Mouse (Mus musculus) spleen, adult 2 months (tissue): ENCODE results near the gene Gm10197. TPM values are rescaled to one million over a fixed set of nuclear protein-coding genes. Genes with fewer than 3 reads are reported as not detected.

Source experiments
- DNase-seq, 2 experiments: peaks; one replicate each; pipeline versions ENCODE4 v3.0.0 to v3.0.0-alpha.2; 2012 to 2021; ENCODE audit warnings: low spot score in 2 of 2, low read depth in 1 of 2
- H3K27ac ChIP-seq: fragments of 200-500 bp; 2 replicates; pipeline ENCODE4 v1.5.1; 2012; ENCODE audit warnings: low read length, inconsistent platforms; ENCODE audit not compliant: insufficient read depth
- H3K27me3 ChIP-seq: fragments of 200-500 bp; 2 replicates; pipeline ENCODE4 v1.6.1; 2012; ENCODE audit warnings: mild to moderate bottlenecking, moderate library complexity, low read length, inconsistent platforms; ENCODE audit not compliant: control insufficient read depth, insufficient read depth
- H3K36me3 ChIP-seq: fragments of 200-500 bp; 2 replicates; pipeline ENCODE4 v1.6.1; 2012; ENCODE audit warnings: mild to moderate bottlenecking, low read length, inconsistent platforms; ENCODE audit not compliant: control insufficient read depth, insufficient read depth
- H3K4me1 ChIP-seq: fragments of 200-500 bp; 2 replicates; pipeline ENCODE4 v1.6.1; 2011; ENCODE audit warnings: inconsistent platforms; ENCODE audit not compliant: control insufficient read depth, insufficient read depth, insufficient read length
- H3K4me3 ChIP-seq: fragments of 200-500 bp; 2 replicates; pipeline ENCODE4 v1.5.1; 2011; ENCODE audit warnings: mild to moderate bottlenecking, inconsistent platforms; ENCODE audit not compliant: insufficient read depth, insufficient read length; ENCODE audit errors: extremely low read depth
- CTCF ChIP-seq: fragments of 200-500 bp; IDR thresholded peaks from 2 replicates; pipeline ENCODE4 v1.5.1; 2011; ENCODE audit warnings: mild to moderate bottlenecking, inconsistent platforms; ENCODE audit not compliant: insufficient read depth, insufficient read length, insufficient replicate concordance; ENCODE audit errors: extremely low read depth
- POLR2A ChIP-seq: fragments of 200-500 bp; IDR thresholded peaks from 2 replicates; pipeline ENCODE4 v1.6.1; 2011; ENCODE audit warnings: low read depth, low read length, inconsistent platforms
- WGBS: fragments of 180-500 bp; shearing (Covaris S2); methylation state at CpG from one replicate; pipeline ENCODE4 v1.1.7; 2018; 5-methylcytosine and 5-hydroxymethylcytosine counted together
- polyA plus RNA-seq: library from polyadenylated mRNA; depleted of rRNA; stranded (reverse); fragments of >200 nt; gene quantifications from 2 replicates; pipeline ENCODE4 v1.2.3, GENCODE M21; 2012

Gm10197 gene
- polyA plus RNA-seq, 1 experiment = not detected

GRCm38 (mm10) chr19:53389417-53389816 is 17.9 kb upstream of the Gm10197 start:
- TF ChIP-seq POLR2A (no peak), CTCF (no peak)
- peaks cover 11% of the 10 kb centered on the region for H3K36me3 ChIP-seq
- peak overlapping the region; percentile 92; the same call in 1 of the 2 replicates for H3K27ac ChIP-seq
- peaks cover 6% of the 10 kb centered on the region; the same call in 1 of the 2 replicates for H3K4me1 ChIP-seq
- WGBS = 12% methylated on average over 6 of the region's 6 CpGs
- DNase-seq = no peak
- H3K27me3 ChIP-seq = no peaks in the 10 kb centered on the region
- peak overlapping the region; percentile 82 for H3K4me3 ChIP-seq

- 0 out of 2 replicates have a peak, but pooled peaks cover 3% of the 10 kb centered on the region for H3K4me1 ChIP-seq
- peaks cover 42% of the 10 kb centered on the region for H3K36me3 ChIP-seq
- no peak for TF ChIP-seq CTCF
- DNase-seq = no peak
- no peak overlapping the region for H3K27ac ChIP-seq
- H3K4me3 ChIP-seq = no peak overlapping the region
- 96% methylated on average over 15 of the region's 15 CpGs for WGBS
- H3K27me3 ChIP-seq = no peaks in the 10 kb centered on the region
Observed at GRCm38 (mm10) chr19:53383336-53383735, 11.8 kb upstream of the Gm10197 start.

- Histone ChIP-seq H3K4me1 (no peaks in the 10 kb centered on the region), H3K27ac (no peak overlapping the region), H3K27me3 (no peaks in the 10 kb centered on the region), H3K36me3 (peaks cover 31% of the 10 kb centered on the region), H3K4me3 (no peak overlapping the region)
- no peak for DNase-seq
- TF ChIP-seq POLR2A (no peak), CTCF (no peak)
- WGBS = 95% methylated on average over 10 of the region's 10 CpGs
Observed at GRCm38 (mm10) chr19:53378421-53378820, 6.9 kb upstream of the Gm10197 start.

GRCm38 (mm10) chr19:53377652-53378051 is 6.1 kb upstream of the Gm10197 start:
- no peak overlapping the region for H3K27ac ChIP-seq
- peaks cover 23% of the 10 kb centered on the region for H3K36me3 ChIP-seq
- no peak overlapping the region for H3K4me3 ChIP-seq
- no peak for DNase-seq
- H3K27me3 ChIP-seq = no peaks in the 10 kb centered on the region
- WGBS = 93% methylated on average over 8 of the region's 8 CpGs
- TF ChIP-seq CTCF (no peak), POLR2A (no peak)
- no peaks in the 10 kb centered on the region for H3K4me1 ChIP-seq

GRCm38 (mm10) chr19:53375816-53376215 is 4.2 kb upstream of the Gm10197 start:
- Histone ChIP-seq H3K4me3 (no peak overlapping the region), H3K27ac (no peak overlapping the region)

GRCm38 (mm10) chr19:53375299-53375698 is 3.7 kb upstream of the Gm10197 start:
- TF ChIP-seq CTCF = no peak
- no peak for TF ChIP-seq POLR2A
- peaks cover 15% of the 10 kb centered on the region for H3K36me3 ChIP-seq
- H3K27ac ChIP-seq = no peak overlapping the region
- H3K4me3 ChIP-seq = no peak overlapping the region
- H3K4me1 ChIP-seq = no peaks in the 10 kb centered on the region
- WGBS = 96% methylated on average over 6 of the region's 6 CpGs
- no peaks in the 10 kb centered on the region for H3K27me3 ChIP-seq
- no peak for DNase-seq

More at GRCm38 (mm10) chr19:53375816-53376215, 4.2 kb upstream of the Gm10197 start:
- no peaks in the 10 kb centered on the region for H3K4me1 ChIP-seq
- DNase-seq = no peak
- H3K36me3 ChIP-seq = peaks cover 17% of the 10 kb centered on the region
- TF ChIP-seq CTCF = no peak
- no peak for TF ChIP-seq POLR2A
- H3K27me3 ChIP-seq = no peaks in the 10 kb centered on the region
- WGBS = 97% methylated on average over 9 of the region's 9 CpGs

GRCm38 (mm10) chr19:53373570-53373969 is 2.0 kb upstream of the Gm10197 start:
- H3K4me1 ChIP-seq = no peaks in the 10 kb centered on the region
- H3K27me3 ChIP-seq = no peaks in the 10 kb centered on the region
- peaks cover 10% of the 10 kb centered on the region; the same call in 1 of the 2 replicates for H3K36me3 ChIP-seq
- H3K27ac ChIP-seq = no peak overlapping the region
- no peak overlapping the region for H3K4me3 ChIP-seq
- 92% methylated on average over 2 of the region's 2 CpGs for WGBS
- no peak for DNase-seq
- TF ChIP-seq CTCF = no peak
- TF ChIP-seq POLR2A = no peak
